Mouse (Mus musculus) heart, postnatal 36 days (tissue): Measurements from ENCODE around the gene Rnf128. TPM values are rescaled to one million over a fixed set of nuclear protein-coding genes. Genes with fewer than 3 reads are reported as not detected.
"Not testable (repeated sequence)": the region's sequence is repeated elsewhere in the genome, so short reads cannot be mapped to it uniquely, and the experiment has no call there.

Source experiments
- DNase-seq, 2 experiments: peaks; one replicate each; pipeline ENCODE4 v3.0.0; 2021 to 2022
- intact Hi-C: fragments of 180-260 bp; cut with DNase I; formaldehyde crosslinking; loops from one replicate; pipeline ENCODE4 v1.15.1; 2025
- total RNA-seq, 2 experiments: library from RNA; stranded (reverse); gene quantifications; 2 replicates each; pipeline ENCODE4 v1.2.3; 2021

Rnf128 gene
- 10 to 100 TPM; 70.5 to 70.8 TPM for total RNA-seq

DNA sequence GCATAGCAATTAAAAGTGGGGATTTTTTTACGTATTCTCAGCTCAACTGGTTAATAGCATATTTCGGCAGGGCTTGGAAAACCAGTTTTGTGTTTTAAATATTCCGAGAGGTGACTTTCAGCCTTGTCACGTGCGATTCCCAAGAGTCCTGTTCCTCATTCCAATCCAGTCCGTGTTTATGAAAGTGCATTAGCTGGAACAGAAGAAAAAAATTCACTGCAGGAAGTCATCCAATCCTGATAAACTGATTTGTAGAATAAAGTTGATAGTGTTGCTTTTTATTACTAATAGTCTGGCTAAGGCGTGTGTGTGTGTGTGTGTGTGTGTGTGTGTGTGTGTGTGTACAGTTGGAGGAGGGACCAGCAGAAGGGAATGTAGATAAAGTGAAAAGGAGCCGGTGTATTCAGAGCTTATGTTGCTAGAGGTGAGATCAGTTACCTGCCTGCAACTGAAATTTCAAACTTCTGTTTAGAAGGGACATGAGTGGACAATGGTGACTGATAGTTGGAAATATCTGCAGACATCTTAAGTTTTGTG, at the start of gene Rnf128:
Gene Rnf128, plus strand, starts transcription at position 392 of the 537 bp plus-strand sequence.
- no peak for DNase-seq
- intact Hi-C loops = no loop called here

DNA sequence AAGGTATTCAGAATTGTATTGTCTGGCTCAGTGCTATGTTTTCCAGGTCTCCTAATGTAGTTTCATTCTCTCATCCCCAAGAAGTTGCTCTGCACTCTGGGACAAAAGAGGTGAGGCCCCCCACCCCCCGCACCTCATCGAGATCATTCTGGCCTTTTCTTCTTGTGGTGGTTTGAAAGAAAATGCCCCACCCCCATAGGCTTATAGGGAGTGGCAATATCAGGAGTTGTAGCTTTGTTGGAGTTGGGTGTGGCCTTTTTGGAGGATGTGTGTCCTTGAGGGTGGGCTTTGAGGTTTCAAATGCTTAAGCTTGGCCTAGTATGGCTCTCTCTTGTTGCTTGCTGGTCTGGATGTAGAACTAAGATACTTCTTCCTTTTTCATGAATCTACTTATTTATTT, 47.0 kb upstream of the Rnf128 start:
- intact Hi-C loops = loop anchor here (10.0 kb wide), 1 partner anchor 51 kb away; no protein-coding TSS in a partner anchor
- no peak for DNase-seq

DNA sequence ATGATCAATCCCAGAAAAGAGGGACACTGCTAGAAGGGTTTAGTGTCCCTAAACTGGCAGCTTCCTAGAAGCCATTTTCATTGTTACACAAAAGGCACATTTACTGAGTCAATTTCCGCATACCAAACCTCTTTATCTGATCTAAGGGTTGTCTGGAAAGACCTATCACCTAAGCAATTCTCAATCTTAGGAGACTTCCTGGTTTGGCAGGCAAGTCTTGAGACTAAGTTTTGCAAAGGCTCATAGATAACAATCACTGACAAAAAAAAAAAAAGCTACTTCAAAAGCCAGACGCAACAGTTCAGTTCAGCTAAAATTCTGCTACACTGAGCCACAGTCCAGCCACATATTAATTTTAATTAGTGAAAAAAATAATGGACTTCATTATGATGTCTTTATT, 43.9 kb upstream of the Rnf128 start:
- no peak for DNase-seq
- intact Hi-C loops = loop anchor here (10.0 kb wide), 1 partner anchor 54 kb away; no protein-coding TSS in a partner anchor

DNA sequence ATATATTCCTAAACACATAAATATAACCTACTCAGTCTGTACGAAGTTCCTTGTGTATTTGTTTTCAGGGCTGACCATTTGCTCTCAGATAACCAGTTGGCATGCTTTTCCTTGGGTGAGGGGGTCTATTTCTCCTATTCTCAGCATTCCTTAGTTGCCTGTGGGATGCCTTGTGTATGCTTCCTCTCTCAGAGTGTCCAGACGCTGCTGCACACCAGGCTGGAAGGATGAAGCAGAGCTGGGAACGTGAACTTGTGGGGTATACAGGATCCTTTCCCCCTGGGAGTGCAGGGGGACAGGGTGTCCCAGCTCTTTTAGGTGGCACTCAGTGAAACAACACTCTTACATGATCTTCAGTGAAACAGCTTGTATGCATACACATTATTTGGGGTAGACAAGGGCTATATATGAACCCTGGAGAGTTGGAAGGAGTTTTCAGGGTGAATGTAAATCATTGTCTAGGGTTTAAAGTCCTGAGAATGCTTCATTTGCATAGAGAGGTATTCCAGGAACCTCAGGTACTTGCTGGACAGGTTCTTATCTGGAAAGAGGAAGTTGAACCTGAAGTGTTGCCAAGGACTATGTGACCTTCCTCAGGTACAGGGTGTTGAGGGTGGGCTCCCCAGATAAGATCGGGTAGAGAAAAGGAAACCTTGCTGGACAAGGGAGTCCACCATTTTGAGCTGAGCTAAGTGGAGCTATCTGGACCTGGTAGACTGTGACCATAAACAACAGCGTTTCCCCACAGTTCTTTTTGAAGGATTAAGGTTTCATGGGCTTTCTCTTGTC, 38.6 kb upstream of the Rnf128 start:
- intact Hi-C loops = no loop called here
- DNase-seq = no peak

DNA sequence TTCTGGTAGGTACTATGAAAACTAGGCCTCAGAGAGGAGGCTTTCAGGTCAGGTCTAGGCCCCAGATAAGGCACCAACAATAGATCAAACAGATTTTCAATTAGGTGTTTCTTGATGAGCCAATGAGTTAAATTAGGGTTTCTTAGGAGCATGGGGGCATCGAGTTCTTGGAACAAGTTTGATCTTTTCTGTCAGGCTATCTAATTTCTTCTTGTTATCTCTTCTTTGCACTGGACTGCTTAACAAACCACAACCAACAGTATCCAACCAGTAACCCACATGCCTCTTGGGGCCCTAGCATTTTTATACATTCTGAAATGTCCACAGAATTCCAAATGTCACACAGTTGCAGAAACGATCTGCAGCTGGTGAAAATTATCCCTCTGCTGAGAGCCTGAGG, 37.4 kb upstream of the Rnf128 start:
- no peak for DNase-seq

DNA sequence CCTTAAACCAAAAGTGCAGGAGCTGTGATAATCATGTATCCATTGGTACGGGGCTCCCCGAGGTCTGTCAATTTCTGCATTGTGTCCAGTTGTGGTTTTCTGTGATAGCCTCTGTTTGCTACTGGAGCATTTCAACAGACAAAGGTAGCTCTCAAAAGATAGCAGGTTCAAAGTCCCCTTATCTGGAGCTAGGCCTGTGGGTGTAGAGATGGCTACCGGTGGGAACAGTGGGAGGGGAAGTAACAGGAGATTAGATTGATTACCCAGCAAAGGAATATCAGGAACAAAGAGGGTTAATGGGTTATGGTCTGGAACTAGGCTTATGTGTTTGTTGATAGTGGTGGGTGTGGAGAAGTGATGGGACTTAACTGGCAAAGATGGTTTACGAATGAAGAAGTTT, 36.1 kb upstream of the Rnf128 start:
- intact Hi-C loops = no loop called here
- DNase-seq = no peak

More for the DNA sequence above, 37.4 kb upstream of the Rnf128 start:
- intact Hi-C loops = no loop called here

DNA sequence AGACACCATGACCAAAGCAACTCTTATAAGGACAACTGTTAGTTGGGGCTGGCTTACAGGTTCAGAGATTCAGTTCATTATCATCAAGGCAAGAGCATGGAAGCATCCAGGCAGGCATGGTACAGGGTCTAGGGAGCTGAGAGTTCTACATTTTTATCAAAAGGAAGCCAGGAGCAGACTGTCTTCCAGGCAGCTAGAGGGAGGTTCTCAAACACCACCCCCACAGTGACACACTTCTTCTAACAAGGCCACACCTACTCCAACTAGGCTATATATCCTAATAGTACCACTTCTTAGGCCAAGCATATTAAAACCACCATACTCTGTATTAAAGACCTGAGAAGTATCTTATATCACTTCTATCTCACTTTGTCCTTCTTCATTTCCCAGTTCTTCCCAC, 33.4 kb upstream of the Rnf128 start:
- intact Hi-C loops = no loop called here
- no peak for DNase-seq

DNA sequence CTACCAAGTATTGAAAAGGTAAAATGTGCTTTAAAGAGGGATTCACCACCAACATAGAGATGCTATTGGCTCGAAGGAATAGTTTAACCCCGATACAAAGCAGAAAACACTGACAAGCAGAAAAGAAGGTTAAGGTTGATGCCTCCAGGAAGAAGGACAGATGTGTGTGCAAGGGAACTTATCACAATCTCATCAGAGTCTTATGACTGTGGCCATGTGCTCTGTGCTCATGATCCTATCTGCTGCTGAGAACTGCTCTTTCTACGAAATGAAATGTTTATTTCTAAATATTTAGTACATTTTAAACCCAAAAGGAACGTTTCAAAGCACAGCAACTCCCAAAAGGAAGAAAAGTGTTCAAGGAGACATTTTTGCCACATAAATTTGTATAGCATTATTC, 30.8 kb upstream of the Rnf128 start:
- intact Hi-C loops = no loop called here
- DNase-seq = no peak

DNA sequence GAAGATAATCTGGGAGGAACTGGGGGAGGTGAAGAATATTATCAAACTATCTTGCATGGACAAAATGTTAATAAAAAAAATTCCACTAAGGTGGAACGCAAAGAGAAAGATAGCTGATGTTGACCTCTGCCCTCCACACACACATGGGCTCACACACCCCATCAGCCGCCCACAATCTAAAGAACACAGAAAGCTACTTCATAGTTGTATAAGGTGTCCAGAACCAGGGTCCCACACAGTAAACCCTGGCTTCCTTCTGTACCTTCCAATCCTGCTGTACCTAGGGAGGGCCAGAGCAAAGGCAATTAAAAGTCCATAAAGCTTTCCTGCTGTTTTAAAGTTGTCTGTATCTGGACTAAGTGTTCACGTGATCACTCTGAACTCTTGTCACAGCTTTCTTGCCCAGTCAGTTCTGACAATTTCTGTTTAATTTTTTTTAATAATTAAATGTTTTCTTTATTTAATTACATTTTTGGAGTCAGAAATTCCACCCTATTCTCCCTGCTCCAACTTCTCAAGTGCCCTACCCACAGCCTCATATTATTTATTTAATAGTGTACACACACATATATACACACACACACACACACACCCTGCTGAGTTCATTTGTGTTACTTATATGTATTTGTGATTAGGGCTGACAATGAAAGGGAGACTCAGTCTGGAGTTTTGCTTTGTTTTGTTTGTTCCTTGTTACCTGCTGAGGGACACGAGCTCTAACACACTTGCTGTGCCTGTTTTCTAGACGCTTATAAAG, 25.3 kb upstream of the Rnf128 start:
- no peak for DNase-seq
- intact Hi-C loops = no loop called here

DNA sequence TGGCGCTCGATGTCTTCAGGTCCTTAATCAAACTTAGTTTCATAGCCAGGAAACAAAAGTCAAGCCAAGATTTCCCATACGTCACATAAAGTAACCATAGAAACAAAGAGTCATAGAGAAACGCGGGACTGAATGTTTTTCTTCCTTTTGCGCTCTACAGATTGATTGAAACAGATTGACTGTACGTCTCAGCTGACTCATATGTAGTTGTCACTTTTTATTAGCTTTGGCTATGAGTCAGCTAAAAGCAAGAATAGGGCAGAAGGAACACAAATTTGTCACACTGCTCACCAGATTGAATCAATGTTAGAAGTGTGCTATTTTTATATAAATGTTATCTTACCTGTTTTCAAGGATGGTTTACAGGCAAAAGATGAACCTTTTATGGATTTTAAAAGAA, 19.4 kb upstream of the Rnf128 start:
- intact Hi-C loops = no loop called here
- DNase-seq = no peak

DNA sequence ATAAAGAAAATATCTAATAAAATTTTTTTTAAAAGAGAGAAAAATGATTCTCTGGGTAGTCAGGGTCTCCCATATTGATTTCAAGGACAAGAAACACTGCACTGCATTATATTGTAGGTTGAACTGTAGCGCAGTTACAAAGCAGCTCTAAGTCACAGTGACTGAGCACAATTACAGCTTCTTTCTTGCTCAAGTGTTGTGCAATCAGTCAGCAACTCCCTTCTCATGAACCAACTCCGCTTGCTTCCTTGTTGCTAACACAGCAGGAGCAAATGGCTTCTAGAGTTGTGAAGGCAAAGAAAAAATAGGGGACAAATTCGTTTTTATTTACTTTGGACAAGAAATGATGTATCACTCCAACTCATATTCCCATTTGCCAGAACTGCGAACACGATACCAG, 12.7 kb upstream of the Rnf128 start:
- no peak for DNase-seq
- intact Hi-C loops = no loop called here

DNA sequence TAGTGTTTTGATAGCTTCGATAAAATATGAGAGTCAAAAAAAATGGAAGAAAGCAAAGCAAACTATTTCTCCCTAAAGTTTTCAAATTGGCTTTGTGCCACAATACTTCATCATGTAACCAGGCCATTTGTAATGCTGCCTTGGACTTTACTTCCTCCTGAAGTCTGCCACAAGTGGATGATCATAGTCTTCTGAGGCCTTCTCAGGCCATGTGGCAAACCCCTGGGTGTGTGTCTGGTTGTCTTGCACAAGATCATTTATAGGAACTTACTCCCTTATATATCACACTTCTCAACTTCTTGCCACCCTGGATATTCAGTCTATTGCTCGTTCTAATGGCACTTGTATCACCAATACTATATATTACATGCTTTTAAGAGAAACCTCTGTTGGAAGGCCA, 11.0 kb upstream of the Rnf128 start:
- intact Hi-C loops = no loop called here
- no peak for DNase-seq

DNA sequence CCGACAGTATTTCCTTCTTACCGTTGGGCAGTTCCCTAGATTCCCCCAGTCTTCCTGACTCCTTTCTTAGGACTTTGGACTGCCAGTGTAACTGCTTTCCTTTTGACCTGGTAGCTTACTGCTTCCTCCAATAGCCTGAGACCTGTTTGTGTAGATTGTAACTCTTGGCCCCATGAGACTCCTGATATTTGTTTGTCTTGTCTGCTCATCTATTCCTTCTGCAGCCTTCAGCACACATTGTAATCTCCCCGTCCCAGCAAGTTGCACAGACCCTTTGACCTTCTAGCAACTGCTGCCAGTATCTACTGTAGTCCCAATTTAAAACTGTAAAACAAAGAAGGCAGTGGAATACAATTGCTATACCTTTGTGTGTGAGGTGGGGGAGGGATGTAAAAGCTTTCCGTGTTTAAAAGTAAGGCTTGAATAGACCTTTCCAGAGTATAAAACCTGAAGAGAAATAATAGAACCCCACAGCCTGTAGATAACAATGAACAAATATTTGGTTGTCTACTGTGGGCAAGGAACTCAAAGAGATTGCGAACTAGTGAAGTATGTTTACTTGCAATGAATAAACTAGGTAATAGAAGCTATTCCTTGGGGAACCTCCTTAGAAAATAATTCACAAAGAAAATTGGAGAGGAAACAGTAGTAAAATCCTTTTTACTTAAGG, 726 bp upstream of the Rnf128 start:
- intact Hi-C loops = no loop called here
- DNase-seq = no peak

DNA sequence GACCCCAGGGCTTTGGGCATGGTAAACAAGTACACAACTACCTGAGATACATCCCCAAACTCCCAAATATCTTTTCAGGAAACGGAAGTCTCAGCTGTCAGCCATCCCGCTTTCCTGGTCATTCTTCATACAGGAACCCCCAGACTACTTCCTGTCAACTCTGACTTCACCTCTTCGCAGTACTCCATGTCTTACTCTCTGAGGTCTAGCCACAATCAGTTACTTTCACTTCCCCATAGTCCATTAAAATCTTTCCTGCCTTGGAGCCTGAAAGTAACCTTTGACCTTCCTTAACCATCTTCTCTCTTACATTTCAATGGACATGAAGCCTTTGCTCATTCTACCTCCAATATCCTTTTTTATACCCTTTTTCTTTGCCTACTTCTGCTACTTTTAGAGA, 6.9 kb downstream of the Rnf128 start:
- DNase-seq = no peak
- intact Hi-C loops = no loop called here

DNA sequence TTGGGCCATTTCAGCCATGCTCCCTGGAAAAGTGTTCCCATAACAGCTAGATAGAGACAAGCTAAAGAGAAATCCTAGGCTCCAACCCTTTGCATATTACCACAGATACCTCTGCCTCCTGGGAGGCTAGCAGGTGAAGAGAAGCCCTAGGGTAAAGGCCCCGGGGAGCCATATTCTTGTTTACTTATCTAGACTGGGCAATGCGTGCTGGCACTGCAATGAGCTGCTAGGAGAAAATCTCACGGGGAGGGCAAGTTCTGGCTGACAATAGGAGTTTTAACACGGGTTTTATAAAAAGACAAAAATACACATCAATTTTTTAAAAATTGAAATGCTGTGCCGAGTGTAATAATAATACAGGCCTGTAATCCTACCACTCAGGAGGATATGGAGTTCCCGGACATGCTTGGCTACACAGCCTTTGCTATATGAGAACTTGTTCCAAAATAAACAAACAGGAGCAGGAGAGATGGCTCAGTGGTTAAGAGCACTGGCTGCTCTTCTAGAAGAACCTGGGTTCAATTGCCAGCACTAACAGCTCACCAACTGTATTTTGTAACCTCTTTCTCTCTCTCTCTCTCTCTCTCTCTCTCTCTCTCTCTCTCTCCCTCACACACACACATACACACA, 15.6 kb downstream of the Rnf128 start:
- intact Hi-C loops = no loop called here
- DNase-seq = no peak

DNA sequence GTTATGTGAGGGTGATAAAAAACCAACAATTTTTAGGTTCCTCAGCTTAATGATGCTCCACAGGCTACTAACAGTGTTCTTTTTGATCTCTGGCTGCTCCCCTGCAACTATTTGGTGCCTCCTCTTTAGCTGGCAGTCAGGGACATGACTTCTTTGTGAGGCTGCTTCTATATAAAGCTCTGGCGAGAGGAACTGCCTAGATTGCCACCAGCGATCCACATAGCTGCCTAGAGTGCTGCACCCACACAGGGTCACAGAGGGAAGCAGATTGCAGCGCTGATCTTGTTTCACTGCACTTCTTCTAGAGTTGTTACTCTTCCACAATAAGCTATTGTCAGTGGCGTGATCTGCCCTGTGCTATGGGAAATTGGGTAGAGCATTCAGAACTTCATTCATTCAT, 20.5 kb downstream of the Rnf128 start:
- no peak for DNase-seq
- intact Hi-C loops = no loop called here

DNA sequence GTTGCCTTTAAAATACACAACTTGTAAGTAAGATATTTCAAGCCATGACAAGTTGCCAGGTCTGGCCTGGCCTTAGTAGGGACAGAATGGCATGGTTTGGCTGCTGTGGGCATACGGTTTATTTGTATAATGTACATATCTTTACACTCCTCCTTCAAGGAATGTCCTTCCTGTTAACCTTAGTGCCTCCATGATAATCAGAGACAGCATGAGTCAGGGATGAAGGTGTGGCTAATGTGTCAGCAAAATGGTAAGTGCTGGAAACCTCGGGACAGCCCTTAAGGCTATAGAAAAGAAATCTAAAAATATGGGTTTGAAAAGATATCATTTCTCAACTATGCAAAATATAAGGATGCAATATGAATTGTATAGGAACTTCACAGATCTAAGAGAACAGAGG, 23.6 kb downstream of the Rnf128 start:
- intact Hi-C loops, DNase-seq: not testable (repeated sequence)

DNA sequence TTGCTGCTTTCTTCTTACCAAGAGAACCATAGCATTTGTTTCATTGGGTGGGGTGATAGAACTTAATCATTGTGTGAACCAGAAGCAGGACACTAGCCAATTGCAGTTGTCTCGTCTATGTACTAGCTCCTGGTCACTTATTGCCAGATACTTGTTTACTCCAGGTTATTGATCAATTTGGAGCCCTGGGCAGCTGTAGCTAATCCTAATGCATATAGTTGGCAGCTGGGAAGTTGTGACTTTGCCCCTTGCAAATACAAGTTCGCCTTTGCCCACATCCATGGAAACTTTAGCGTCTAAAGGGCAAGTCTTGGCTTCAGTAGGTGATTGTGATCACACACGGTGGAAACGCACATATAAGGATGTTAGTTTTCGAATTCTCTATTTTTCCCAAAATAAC, 33.3 kb downstream of the Rnf128 start:
- intact Hi-C loops = no loop called here
- no peak for DNase-seq

DNA sequence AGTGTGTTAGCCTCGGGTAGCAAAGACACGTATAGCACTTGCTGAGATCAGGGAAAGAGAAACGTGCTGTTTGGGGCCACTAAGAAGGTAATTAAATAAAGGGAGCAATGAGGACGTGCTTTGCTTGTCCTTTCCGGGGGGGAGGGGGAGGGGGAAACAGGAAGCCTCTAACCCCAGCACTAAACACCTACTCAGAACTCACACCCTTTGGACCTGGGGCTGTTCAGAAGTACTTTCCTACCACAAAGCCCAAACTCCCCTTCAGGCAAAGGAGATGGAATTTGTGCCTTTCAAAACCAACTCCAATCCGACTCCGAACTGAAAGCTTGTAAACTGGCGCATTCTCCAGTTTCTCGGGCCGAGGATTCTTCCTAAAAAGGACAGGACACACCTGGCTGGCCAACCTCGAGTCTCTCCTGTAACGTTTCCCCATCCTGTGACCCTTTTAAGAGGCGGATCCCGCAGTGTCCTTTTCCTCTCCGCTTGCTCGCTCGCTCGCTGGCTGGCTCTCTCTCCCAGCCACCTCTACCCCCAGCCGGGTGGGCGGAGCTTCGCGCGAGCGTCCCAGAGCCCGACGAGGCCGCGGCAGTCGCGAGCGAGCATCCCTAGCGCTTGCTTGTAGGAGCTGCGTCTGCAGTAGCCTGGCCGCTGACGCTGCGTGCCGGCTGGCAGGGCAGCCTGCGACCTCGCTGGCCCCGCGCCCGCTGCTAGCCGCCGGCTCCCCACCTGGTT, 47.1 kb downstream of the Rnf128 start:
- intact Hi-C loops = no loop called here
- DNase-seq = peak; percentile 70 to 72

DNA sequence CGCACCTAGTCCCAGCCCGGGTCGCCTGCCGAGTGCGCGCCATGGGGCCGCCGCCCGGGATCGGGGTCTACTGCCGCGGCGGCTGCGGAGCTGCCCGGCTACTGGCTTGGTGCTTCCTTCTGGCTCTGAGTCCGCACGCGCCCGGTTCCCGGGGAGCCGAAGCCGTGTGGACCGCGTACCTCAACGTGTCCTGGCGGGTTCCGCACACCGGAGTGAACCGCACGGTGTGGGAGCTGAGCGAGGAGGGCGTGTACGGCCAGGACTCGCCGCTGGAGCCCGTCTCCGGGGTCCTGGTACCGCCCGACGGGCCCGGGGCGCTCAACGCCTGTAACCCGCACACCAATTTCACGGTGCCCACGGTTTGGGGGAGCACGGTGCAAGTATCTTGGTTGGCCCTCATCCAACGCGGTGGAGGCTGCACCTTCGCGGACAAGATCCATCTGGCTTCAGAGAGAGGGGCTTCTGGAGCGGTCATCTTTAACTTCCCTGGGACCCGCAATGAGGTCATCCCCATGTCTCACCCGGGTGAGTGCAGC, 47.7 kb downstream of the Rnf128 start:
- DNase-seq = no peak
- intact Hi-C loops = no loop called here
